Mouse (Mus musculus): ENCODE measurements around the gene Nsdhl.

DNA sequence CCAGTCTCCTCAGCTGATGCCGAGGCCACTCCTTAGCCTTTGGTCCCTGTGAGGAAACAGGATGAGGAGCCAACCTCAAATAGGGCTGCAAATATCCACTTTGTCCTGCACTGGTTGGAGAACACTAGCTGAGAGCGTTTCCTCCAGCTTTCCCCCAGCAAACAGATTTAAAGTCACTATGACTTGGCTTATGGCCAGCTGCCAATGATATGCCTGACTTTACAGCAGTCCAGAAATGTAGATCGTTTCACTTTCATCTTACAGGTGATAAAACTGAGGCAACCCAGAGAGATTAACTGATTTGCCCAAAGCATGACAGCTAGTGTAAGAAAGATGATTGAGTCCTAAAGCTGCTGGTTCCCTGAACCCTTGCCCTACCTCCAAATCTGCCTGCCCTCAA lies 77.2 kb downstream of the Nsdhl start:
- TF ChIP-seq CTCF (IDR thresholded peaks at IDR 0.05; ENCODE audit: low read depth, low read length), result no peak
- no peak for TF ChIP-seq EP300 (IDR thresholded peaks at IDR 0.05; ENCODE audit: insufficient read depth, low read depth, low read length)
